Mouse (Mus musculus) R1 (cell line): ENCODE results near the gene Fkrp.

Source experiments
- DNase-seq: peaks from one replicate; pipeline ENCODE4 v3.0.0-alpha.2; 2018; ENCODE audit warnings: low read depth, low spot score

Gene Fkrp

GRCm38 (mm10) chr7:16792316-16792715 is 24.2 kb downstream of the Fkrp start:
- no peak for DNase-seq

GRCm38 (mm10) chr7:16785541-16786083 is 30.9 kb downstream of the Fkrp start:
- no peak for DNase-seq

- DNase-seq: peak; percentile 70
These were observed 32.0 kb downstream of the Fkrp start for GRCm38 (mm10) chr7:16784498-16784976.

- DNase-seq: no peak
These were observed 32.6 kb downstream of the Fkrp start for GRCm38 (mm10) chr7:16783758-16784415.

GRCm38 (mm10) chr7:16783224-16783688 is 33.3 kb downstream of the Fkrp start:
- no peak for DNase-seq

GRCm38 (mm10) chr7:16782555-16783125 is 33.9 kb downstream of the Fkrp start:
- no peak for DNase-seq

GRCm38 (mm10) chr7:16781816-16782554 is 34.5 kb downstream of the Fkrp start:
- DNase-seq: no peak

- peak; percentile 49 for DNase-seq
These were observed 35.0 kb downstream of the Fkrp start for GRCm38 (mm10) chr7:16781555-16781815.

- DNase-seq: peak; percentile 99
These were observed 35.5 kb downstream of the Fkrp start, which contains the start of gene Slc1a5 for GRCm38 (mm10) chr7:16780825-16781554. Slc1a5 (plus strand) TSS chr7:16781340.

- DNase-seq: peak; percentile 82
These were observed 36.5 kb downstream of the Fkrp start for GRCm38 (mm10) chr7:16780076-16780475.

GRCm38 (mm10) chr7:16775888-16776287 is 40.6 kb downstream of the Fkrp start:
- DNase-seq: no peak

GRCm38 (mm10) chr7:16766443-16766842 is 50.1 kb downstream of the Fkrp start:
- peak; percentile 77 for DNase-seq

- no peak for DNase-seq
These were observed 52.9 kb downstream of the Fkrp start for GRCm38 (mm10) chr7:16763463-16764218.

- DNase-seq: no peak
These were observed 54.9 kb downstream of the Fkrp start for GRCm38 (mm10) chr7:16761630-16762029.

- DNase-seq: no peak
These were observed 55.5 kb downstream of the Fkrp start for GRCm38 (mm10) chr7:16761005-16761481.

- DNase-seq: peak; percentile 79
These were observed 56.2 kb downstream of the Fkrp start for GRCm38 (mm10) chr7:16760292-16760691.
